Mouse (Mus musculus): Measurements from ENCODE around the gene Fgd6. TPM values are rescaled to one million over a fixed set of nuclear protein-coding genes. Genes with fewer than 3 reads are reported as not detected.

The Fgd6 gene
- polyA plus RNA-seq, 1 experiment, result 12.1 TPM

DNA sequence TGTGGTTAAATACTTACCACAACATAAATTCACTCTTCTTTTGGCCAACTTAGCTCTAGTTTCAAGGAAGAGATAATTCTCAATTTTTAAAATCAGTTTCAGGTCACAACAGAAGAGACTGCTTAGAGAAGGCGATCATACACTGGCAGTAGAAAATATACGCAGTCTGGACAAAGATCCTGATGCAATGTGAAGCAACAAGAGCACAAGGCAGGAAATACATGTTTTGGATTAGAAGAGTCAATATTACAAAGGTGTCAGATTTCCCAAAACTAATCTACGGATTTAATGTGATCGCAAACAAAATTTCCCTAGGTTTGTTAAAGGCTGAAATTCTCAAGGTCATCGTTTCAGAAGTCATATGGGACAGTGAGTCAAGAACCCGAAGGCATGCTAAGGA is 4.6 kb upstream of the Fgd6 start:
- H3K27ac ChIP-seq (ENCODE audit: control insufficient read depth, insufficient read depth, low read depth, low read length), result no peak overlapping the region
- H3K4me3 ChIP-seq (ENCODE audit: control insufficient read depth, low read depth, low read length), result no peak overlapping the region
- no peaks in the 10 kb centered on the region for H3K36me3 ChIP-seq (ENCODE audit: control insufficient read depth, insufficient read depth, low read length)
- no peaks in the 10 kb centered on the region for H3K4me1 ChIP-seq (ENCODE audit: control insufficient read depth, insufficient read depth, low read length)
- H3K27me3 ChIP-seq (ENCODE audit: control insufficient read depth, insufficient read depth, low read length), result no peaks in the 10 kb centered on the region
- no peak for TF ChIP-seq POLR2A (IDR thresholded peaks at IDR 0.05; ENCODE audit: control insufficient read depth, low read depth, low read length)
- no peak for TF ChIP-seq CTCF (IDR thresholded peaks at IDR 0.05; ENCODE audit: control insufficient read depth, insufficient read depth, insufficient replicate concordance, low read depth, low read length)

DNA sequence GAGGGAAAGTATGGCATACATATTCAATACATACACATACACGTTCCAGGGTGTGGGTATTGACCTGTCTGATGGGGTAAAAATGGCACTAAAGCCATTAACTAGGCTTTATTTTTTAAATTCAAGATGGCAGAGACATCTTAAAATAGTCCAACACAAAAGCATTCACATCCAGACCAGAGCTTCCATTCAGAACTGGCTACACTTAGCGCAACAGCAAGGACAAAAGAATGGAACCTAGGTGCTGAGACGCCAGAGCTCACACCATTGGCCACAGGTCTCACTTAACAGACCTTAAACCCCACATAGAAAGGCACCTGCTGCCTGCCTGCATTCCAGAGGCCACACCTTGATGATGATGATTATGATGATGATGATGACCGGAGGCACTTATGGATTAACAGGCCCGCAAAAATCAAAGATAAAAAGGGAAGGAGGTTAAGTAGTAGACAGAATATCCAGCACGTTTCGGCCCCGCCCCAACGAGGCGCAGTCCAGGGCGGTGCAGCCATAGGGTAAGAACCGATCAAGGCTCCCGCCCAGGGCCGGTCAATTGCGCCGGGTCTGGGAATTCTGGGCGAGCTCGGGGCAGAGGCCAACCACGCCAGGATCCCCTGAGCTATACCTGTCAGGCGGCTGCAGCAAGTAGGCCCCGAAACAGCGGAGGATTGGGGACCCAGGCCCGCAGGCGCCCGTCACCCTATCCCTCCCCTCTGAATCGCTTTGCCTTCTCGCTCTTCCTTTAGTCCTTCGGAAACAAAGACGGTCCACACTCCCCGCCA is 734 bp upstream of the Fgd6 start:
- peak overlapping the region; percentile 37 for H3K27ac ChIP-seq (ENCODE audit: control insufficient read depth, insufficient read depth, low read depth, low read length)
- TF ChIP-seq POLR2A (IDR thresholded peaks at IDR 0.05; ENCODE audit: control insufficient read depth, low read depth, low read length) (no peak), CTCF (IDR thresholded peaks at IDR 0.05; ENCODE audit: control insufficient read depth, insufficient read depth, insufficient replicate concordance, low read depth, low read length) (no peak)

GRCm38 (mm10) chr10:94036375-94036758 is 566 bp downstream of the Fgd6 start:
- H3K27ac ChIP-seq (ENCODE audit: control insufficient read depth, insufficient read depth, low read depth, low read length), result peak overlapping the region; percentile 77

More for the DNA sequence above, 734 bp upstream of the Fgd6 start:
- no peaks in the 10 kb centered on the region for H3K27me3 ChIP-seq (ENCODE audit: control insufficient read depth, insufficient read depth, low read length)
- no peaks in the 10 kb centered on the region for H3K36me3 ChIP-seq (ENCODE audit: control insufficient read depth, insufficient read depth, low read length)
- no peaks in the 10 kb centered on the region; the same call in 1 of the 2 replicates for H3K4me1 ChIP-seq (ENCODE audit: control insufficient read depth, insufficient read depth, low read length)
- peak overlapping the region; percentile 94 for H3K4me3 ChIP-seq (ENCODE audit: control insufficient read depth, low read depth, low read length)

GRCm38 (mm10) chr10:94037196-94037595 is 1.4 kb downstream of the Fgd6 start:
- no peak overlapping the region for H3K27ac ChIP-seq (ENCODE audit: control insufficient read depth, insufficient read depth, low read depth, low read length)
- H3K4me1 ChIP-seq (ENCODE audit: control insufficient read depth, insufficient read depth, low read length), result no peaks in the 10 kb centered on the region; the same call in 1 of the 2 replicates
- H3K36me3 ChIP-seq (ENCODE audit: control insufficient read depth, insufficient read depth, low read length), result no peaks in the 10 kb centered on the region
- no peaks in the 10 kb centered on the region for H3K27me3 ChIP-seq (ENCODE audit: control insufficient read depth, insufficient read depth, low read length)
- no peak overlapping the region for H3K4me3 ChIP-seq (ENCODE audit: control insufficient read depth, low read depth, low read length)
- no peak for TF ChIP-seq CTCF (IDR thresholded peaks at IDR 0.05; ENCODE audit: control insufficient read depth, insufficient read depth, insufficient replicate concordance, low read depth, low read length)
- no peak for TF ChIP-seq POLR2A (IDR thresholded peaks at IDR 0.05; ENCODE audit: control insufficient read depth, low read depth, low read length)

More at GRCm38 (mm10) chr10:94036375-94036758, 566 bp downstream of the Fgd6 start:
- no peaks in the 10 kb centered on the region; the same call in 1 of the 2 replicates for H3K4me1 ChIP-seq (ENCODE audit: control insufficient read depth, insufficient read depth, low read length)
- TF ChIP-seq POLR2A (IDR thresholded peaks at IDR 0.05; ENCODE audit: control insufficient read depth, low read depth, low read length), result no peak; the same call in 1 of the 2 replicates
- TF ChIP-seq CTCF (IDR thresholded peaks at IDR 0.05; ENCODE audit: control insufficient read depth, insufficient read depth, insufficient replicate concordance, low read depth, low read length), result no peak
- no peaks in the 10 kb centered on the region for H3K27me3 ChIP-seq (ENCODE audit: control insufficient read depth, insufficient read depth, low read length)
- H3K4me3 ChIP-seq (ENCODE audit: control insufficient read depth, low read depth, low read length), result peak overlapping the region; percentile 94
- no peaks in the 10 kb centered on the region for H3K36me3 ChIP-seq (ENCODE audit: control insufficient read depth, insufficient read depth, low read length)

DNA sequence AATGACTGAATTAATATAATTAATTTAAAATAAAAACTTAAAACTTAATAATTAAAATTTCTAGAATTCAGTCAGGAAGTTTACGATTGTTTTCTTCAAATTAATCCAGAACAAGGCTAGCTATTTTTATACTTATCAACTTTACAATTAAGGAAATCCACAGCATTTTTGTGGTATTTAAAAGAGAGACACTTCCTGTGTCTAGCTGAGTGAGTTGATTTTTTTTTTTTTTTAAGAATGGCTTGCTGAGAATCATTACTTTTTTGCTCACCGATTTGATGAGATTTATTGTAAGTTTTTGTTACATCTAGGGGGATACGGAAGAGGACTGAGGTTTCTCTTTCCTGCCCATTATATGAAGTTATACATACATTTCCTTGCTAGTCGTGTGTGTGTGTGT is 1.8 kb downstream of the Fgd6 start:
- Histone ChIP-seq H3K4me3 (ENCODE audit: control insufficient read depth, low read depth, low read length) (no peak overlapping the region), H3K27ac (ENCODE audit: control insufficient read depth, insufficient read depth, low read depth, low read length) (no peak overlapping the region), H3K27me3 (ENCODE audit: control insufficient read depth, insufficient read depth, low read length) (no peaks in the 10 kb centered on the region), H3K4me1 (ENCODE audit: control insufficient read depth, insufficient read depth, low read length) (no peaks in the 10 kb centered on the region; the same call in 1 of the 2 replicates), H3K36me3 (ENCODE audit: control insufficient read depth, insufficient read depth, low read length) (no peaks in the 10 kb centered on the region)
- no peak for TF ChIP-seq CTCF (IDR thresholded peaks at IDR 0.05; ENCODE audit: control insufficient read depth, insufficient read depth, insufficient replicate concordance, low read depth, low read length)
- TF ChIP-seq POLR2A (IDR thresholded peaks at IDR 0.05; ENCODE audit: control insufficient read depth, low read depth, low read length), result no peak

DNA sequence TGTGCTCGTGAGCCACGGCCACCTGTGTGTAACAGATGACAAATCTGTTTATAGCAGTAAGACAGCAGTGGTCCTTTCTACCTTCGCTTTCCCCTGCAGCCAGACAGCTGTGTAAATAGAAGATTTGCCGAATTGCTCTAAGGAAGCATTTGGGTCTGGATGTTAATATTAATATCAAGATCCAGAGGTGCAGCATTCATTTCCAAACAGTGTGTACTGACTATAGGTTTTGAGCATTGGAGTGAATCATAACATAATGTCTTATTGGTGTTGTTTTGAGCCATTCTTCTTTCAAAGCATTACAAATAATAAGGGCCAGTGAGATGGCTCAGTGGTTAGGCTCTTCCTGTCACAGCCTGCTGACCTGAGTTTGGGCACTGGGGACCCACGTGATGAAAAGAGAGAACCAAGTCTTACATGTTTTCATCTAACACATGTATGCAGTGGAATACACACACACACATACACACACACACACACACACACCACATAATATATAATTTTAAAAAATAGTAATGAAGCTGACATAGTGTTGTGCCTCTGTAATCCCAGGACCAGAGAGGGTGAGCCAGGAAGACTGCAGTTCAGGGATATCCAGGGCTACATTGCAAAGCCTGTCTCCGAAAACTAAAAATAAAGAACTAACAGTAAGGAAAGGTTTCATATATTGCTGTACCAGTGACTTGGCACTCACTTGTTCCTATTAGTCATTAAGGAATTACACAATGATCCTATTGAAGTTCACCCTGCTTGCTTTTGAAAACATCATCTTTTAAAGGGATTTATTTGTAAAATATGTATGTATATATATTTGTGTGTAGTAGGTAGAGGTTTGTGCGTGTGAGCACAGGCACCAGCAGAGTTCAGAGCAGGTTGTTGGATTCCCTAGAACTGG is 2.8 kb downstream of the Fgd6 start:
- no peak overlapping the region for H3K27ac ChIP-seq (ENCODE audit: control insufficient read depth, insufficient read depth, low read depth, low read length)
- H3K27me3 ChIP-seq (ENCODE audit: control insufficient read depth, insufficient read depth, low read length), result no peaks in the 10 kb centered on the region
- 0 out of 2 replicates have a peak, but pooled peaks cover 1% of the 10 kb centered on the region for H3K36me3 ChIP-seq (ENCODE audit: control insufficient read depth, insufficient read depth, low read length)
- TF ChIP-seq POLR2A (IDR thresholded peaks at IDR 0.05; ENCODE audit: control insufficient read depth, low read depth, low read length), result no peak
- TF ChIP-seq CTCF (IDR thresholded peaks at IDR 0.05; ENCODE audit: control insufficient read depth, insufficient read depth, insufficient replicate concordance, low read depth, low read length), result no peak
- no peaks in the 10 kb centered on the region; the same call in 1 of the 2 replicates for H3K4me1 ChIP-seq (ENCODE audit: control insufficient read depth, insufficient read depth, low read length)
- H3K4me3 ChIP-seq (ENCODE audit: control insufficient read depth, low read depth, low read length), result no peak overlapping the region

DNA sequence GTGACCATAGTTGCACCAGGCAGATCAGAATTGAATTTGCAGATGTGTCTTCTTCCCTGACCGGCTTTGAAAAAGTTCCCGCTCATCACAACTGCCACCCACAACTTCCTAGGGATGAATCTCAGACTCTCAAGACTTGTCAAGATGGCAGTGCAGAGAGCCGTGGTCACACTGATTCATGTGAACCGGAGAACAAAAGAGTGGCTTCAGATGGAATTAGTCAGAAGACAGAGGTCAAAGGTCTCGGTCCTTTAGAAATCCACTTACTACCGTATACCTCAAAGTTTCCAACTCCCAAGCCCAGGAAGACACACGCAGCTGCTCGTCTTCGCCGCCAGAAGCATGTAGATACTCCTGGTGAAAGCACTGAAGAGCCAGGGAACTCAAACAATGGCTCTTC is 8.1 kb downstream of the Fgd6 start:
- H3K27ac ChIP-seq (ENCODE audit: control insufficient read depth, insufficient read depth, low read depth, low read length), result no peak overlapping the region
- no peaks in the 10 kb centered on the region for H3K27me3 ChIP-seq (ENCODE audit: control insufficient read depth, insufficient read depth, low read length)
- no peak for TF ChIP-seq CTCF (IDR thresholded peaks at IDR 0.05; ENCODE audit: control insufficient read depth, insufficient read depth, insufficient replicate concordance, low read depth, low read length)
- TF ChIP-seq POLR2A (IDR thresholded peaks at IDR 0.05; ENCODE audit: control insufficient read depth, low read depth, low read length), result no peak
- peaks cover 1% of the 10 kb centered on the region; the same call in 1 of the 2 replicates for H3K36me3 ChIP-seq (ENCODE audit: control insufficient read depth, insufficient read depth, low read length)
- H3K4me1 ChIP-seq (ENCODE audit: control insufficient read depth, insufficient read depth, low read length), result no peaks in the 10 kb centered on the region
- no peak overlapping the region for H3K4me3 ChIP-seq (ENCODE audit: control insufficient read depth, low read depth, low read length)

All from testis, adult 2 months (tissue).